In genomic region chr14:25710073-25710472, GRCm38 (mm10) we compare ENCODE assay signal across 11 mouse cellular contexts. TPM values are rescaled to one million over a fixed set of nuclear protein-coding genes. Genes with fewer than 3 reads are reported as not detected.
DNase-seq lines count a peak whose midpoint lies in the region; ATAC-seq and TF ChIP-seq lines count a peak whose summit lies in the region.
"Had no signal": no experiment of that assay in that cellular context is flagged by ENCODE, and none has a peak within 500 bp of the region (broad histone marks: within the 10 kb centered on the region; RNA-seq: fewer than 3 reads in every experiment).

No protein-coding gene starts in this region.

- ATAC-seq in intestine, embryonic 14.5 days (replicated peaks; ENCODE audit: low FRiP score, low TSS enrichment, low read depth) = no peak
- ATAC-seq in intestine, postnatal 0 days = no peak

- H3K4me1 ChIP-seq in intestine, embryonic 14.5 days (replicated peaks; ENCODE audit: control insufficient read depth, insufficient read depth, low read length) = peaks cover 39% of the 10 kb centered on the region
- peaks cover 18% of the 10 kb centered on the region for H3K4me1 ChIP-seq in intestine, postnatal 0 days (replicated peaks; ENCODE audit: control insufficient read depth, insufficient read depth, low read length)
- H3K4me1 ChIP-seq in embryonic facial prominence, embryonic 10.5 days = peaks cover 60% of the 10 kb centered on the region

- no peak overlapping the region for H3K9ac ChIP-seq in intestine, embryonic 14.5 days (ENCODE audit: low read length)
- no peak overlapping the region for H3K9ac ChIP-seq in intestine, postnatal 0 days (ENCODE audit: low read depth, low read length)
- H3K9ac ChIP-seq: embryonic facial prominence, embryonic 13.5 days; limb, embryonic 15.5 days had no signal

- no peak overlapping the region for H3K4me2 ChIP-seq in intestine, embryonic 14.5 days (ENCODE audit: low read length)
- no peak overlapping the region for H3K4me2 ChIP-seq in intestine, postnatal 0 days (replicated peaks; ENCODE audit: low read depth)
- H3K4me2 ChIP-seq: embryonic facial prominence, embryonic 13.5 days; limb, embryonic 15.5 days had no signal

- peak overlapping the region; percentile 77 for H3K27ac ChIP-seq in intestine, embryonic 14.5 days (ENCODE audit: low read depth)
- H3K27ac ChIP-seq in intestine, postnatal 0 days (ENCODE audit: low read depth, low read length) = no peak overlapping the region; the same call in 1 of the 2 replicates
- peak overlapping the region; percentile 41; the same call in 1 of the 2 replicates for H3K27ac ChIP-seq in embryonic facial prominence, embryonic 10.5 days (replicated peaks)

- no peaks in the 10 kb centered on the region for H3K9me3 ChIP-seq in intestine, embryonic 14.5 days (ENCODE audit: control insufficient read depth, low read length)
- H3K9me3 ChIP-seq in intestine, postnatal 0 days (ENCODE audit: control insufficient read depth) = no peaks in the 10 kb centered on the region
- no peaks in the 10 kb centered on the region for H3K9me3 ChIP-seq in embryonic facial prominence, embryonic 10.5 days
- H3K9me3 ChIP-seq: embryonic facial prominence, embryonic 13.5 days; limb, embryonic 15.5 days had no signal

- TF ChIP-seq CTCF in intestine, postnatal 0 days (IDR thresholded peaks at IDR 0.05; ENCODE audit: low read depth) = no peak

- intact Hi-C loops in heart, postnatal 25 days (cut with DNase I) = no loop called here

- 26% methylated on average over 4 of the region's 4 CpGs for WGBS in intestine, embryonic 14.5 days
- WGBS in intestine, postnatal 0 days = 20% methylated on average over 4 of the region's 4 CpGs
- 67% methylated on average over 4 of the region's 4 CpGs for WGBS in embryonic facial prominence, embryonic 10.5 days

- no peak overlapping the region for H3K4me3 ChIP-seq in intestine, embryonic 14.5 days (ENCODE audit: low read depth, low read length)
- no peak overlapping the region for H3K4me3 ChIP-seq in intestine, postnatal 0 days (ENCODE audit: low read depth, low read length)
- no peak overlapping the region for H3K4me3 ChIP-seq in embryonic facial prominence, embryonic 10.5 days
- H3K4me3 ChIP-seq: embryonic facial prominence, embryonic 13.5 days; limb, embryonic 15.5 days had no signal

- H3K36me3 ChIP-seq in intestine, embryonic 14.5 days (ENCODE audit: control insufficient read depth, insufficient read depth, low read length) = peaks cover 13% of the 10 kb centered on the region
- peaks cover 5% of the 10 kb centered on the region; the same call in 1 of the 2 replicates for H3K36me3 ChIP-seq in intestine, postnatal 0 days (ENCODE audit: control insufficient read depth, insufficient read depth)
- peaks cover 8% of the 10 kb centered on the region for H3K36me3 ChIP-seq in embryonic facial prominence, embryonic 10.5 days (replicated peaks)

- DNase-seq in intestine, embryonic 14.5 days (ENCODE audit: low spot score) = no peak
- DNase-seq in embryonic facial prominence, embryonic 10.5 days (ENCODE audit: low spot score) = no peak
- peak; percentile 59 for DNase-seq in heart, postnatal 25 days (ENCODE audit: low spot score)
- DNase-seq in lung, postnatal 4 days = peak; percentile 39 to 73
- DNase-seq in B cell, adult 2 months = no peak
- DNase-seq in layer of hippocampus, adult 18-20 months (ENCODE audit: low spot score in 2 of 2) = no peak
- no peak for DNase-seq in layer of hippocampus, postnatal 25 days (ENCODE audit: extremely low spot score in 1 of 2, low spot score in 1 of 2)
- DNase-seq: adrenal gland, postnatal 25 days had no signal

- H3K27me3 ChIP-seq in intestine, embryonic 14.5 days (replicated peaks; ENCODE audit: control insufficient read depth, insufficient read depth, low read length) = no peaks in the 10 kb centered on the region
- H3K27me3 ChIP-seq in intestine, postnatal 0 days (replicated peaks; ENCODE audit: control insufficient read depth, insufficient read depth, low read length) = no peaks in the 10 kb centered on the region
- no peaks in the 10 kb centered on the region for H3K27me3 ChIP-seq in embryonic facial prominence, embryonic 10.5 days (replicated peaks; ENCODE audit: low read depth, poor library complexity, severe bottlenecking)
- H3K27me3 ChIP-seq: embryonic facial prominence, embryonic 13.5 days; limb, embryonic 15.5 days had no signal

RNA-seq across cellular contexts. Expression of gene Ppif, which starts 16.1 kb away (rescaled TPM):
- polyA plus RNA-seq in intestine, embryonic 14.5 days (2014; fragmentation: Nextera tagmentation; extraction: Ambion mirVana) = 71.2 and 71.4 TPM in 2 replicates
- 73.8 and 80.0 TPM in 2 replicates for polyA plus RNA-seq in intestine, postnatal 0 days (2015; fragmentation: Nextera tagmentation; extraction: Ambion mirVana)
- 76.6 and 77.0 TPM in 2 replicates for polyA plus RNA-seq in embryonic facial prominence, embryonic 10.5 days (2016; fragmentation: Nextera tagmentation; extraction: Ambion mirVana)
- total RNA-seq in heart, postnatal 25 days (2021) = 100 to 1,000 TPM; 277 to 296 TPM
- 10 to 100 TPM; 26.8 to 30.1 TPM for total RNA-seq in layer of hippocampus, adult 18-20 months (2021)
- 10 to 100 TPM; 26.0 to 27.7 TPM for total RNA-seq in layer of hippocampus, postnatal 25 days (2021)

RNA-seq across cellular contexts. Expression of gene Zcchc24, which starts 58.8 kb away (rescaled TPM):
- 32.8 and 33.6 TPM in 2 replicates for polyA plus RNA-seq in intestine, embryonic 14.5 days (2014; fragmentation: Nextera tagmentation; extraction: Ambion mirVana)
- polyA plus RNA-seq in intestine, postnatal 0 days (2015; fragmentation: Nextera tagmentation; extraction: Ambion mirVana) = 10.3 and 12.1 TPM in 2 replicates
- polyA plus RNA-seq in embryonic facial prominence, embryonic 10.5 days (2016; fragmentation: Nextera tagmentation; extraction: Ambion mirVana) = 12.9 and 15.2 TPM in 2 replicates
- 10 to 100 TPM; 33.3 to 35.7 TPM for total RNA-seq in heart, postnatal 25 days (2021)
- 10 to 100 TPM; 61.8 to 65.7 TPM for total RNA-seq in layer of hippocampus, adult 18-20 months (2021)
- 10 to 100 TPM; 56.1 to 59.0 TPM for total RNA-seq in layer of hippocampus, postnatal 25 days (2021)

Comparison
In these comparisons a context has a peak if more than half of its experiments do, and no peak if none do; other contexts are left out.
1. DNase-seq: peak in heart, postnatal 25 days (single experiment) and lung, postnatal 4 days (2 of 2); none in intestine, embryonic 14.5 days (single experiment), embryonic facial prominence, embryonic 10.5 days (single experiment), B cell, adult 2 months (0 of 2), layer of hippocampus, adult 18-20 months (0 of 2) and layer of hippocampus, postnatal 25 days (0 of 2).
2. RNA of gene Ppif, which starts 16.1 kb away (total RNA-seq): 277 to 296 TPM in heart, postnatal 25 days; 26.8 to 30.1 TPM in layer of hippocampus, adult 18-20 months and 26.0 to 27.7 TPM in layer of hippocampus, postnatal 25 days; every median in the first group is over 4 times any median in the second.